Mouse (Mus musculus): ENCODE data around the gene Cplx1. TPM values are rescaled to one million over a fixed set of nuclear protein-coding genes. Genes with fewer than 3 reads are reported as not detected.

The Cplx1 gene
- polyA plus RNA-seq, 1 experiment from 2014 or later, result not detected

GRCm38 (mm10) chr5:108565381-108565780, 15.6 kb upstream of the Cplx1 start:
- Histone ChIP-seq H3K9ac (replicated peaks) (no peak overlapping the region), H3K4me3 (ENCODE audit: low read depth, low read length) (no peak overlapping the region), H3K27me3 (ENCODE audit: insufficient read depth, low read length) (no peaks in the 10 kb centered on the region), H3K4me1 (ENCODE audit: insufficient read depth) (no peaks in the 10 kb centered on the region), H3K36me3 (replicated peaks; ENCODE audit: insufficient read depth, low read length) (peaks cover 28% of the 10 kb centered on the region), H3K27ac (ENCODE audit: low read depth) (no peak overlapping the region), H3K4me2 (ENCODE audit: low read depth, low read length) (no peak overlapping the region), H3K9me3 (ENCODE audit: low read length) (no peaks in the 10 kb centered on the region)
- DNase-seq (no peak), ATAC-seq (no peak)
- WGBS (ENCODE audit: insufficient replicate concordance), result 83% methylated on average over 2 of the region's 2 CpGs
- TF ChIP-seq EP300 (IDR thresholded peaks at IDR 0.05; ENCODE audit: low read depth) (no peak), CTCF (IDR thresholded peaks at IDR 0.05; ENCODE audit: low read depth) (no peak)

DNA sequence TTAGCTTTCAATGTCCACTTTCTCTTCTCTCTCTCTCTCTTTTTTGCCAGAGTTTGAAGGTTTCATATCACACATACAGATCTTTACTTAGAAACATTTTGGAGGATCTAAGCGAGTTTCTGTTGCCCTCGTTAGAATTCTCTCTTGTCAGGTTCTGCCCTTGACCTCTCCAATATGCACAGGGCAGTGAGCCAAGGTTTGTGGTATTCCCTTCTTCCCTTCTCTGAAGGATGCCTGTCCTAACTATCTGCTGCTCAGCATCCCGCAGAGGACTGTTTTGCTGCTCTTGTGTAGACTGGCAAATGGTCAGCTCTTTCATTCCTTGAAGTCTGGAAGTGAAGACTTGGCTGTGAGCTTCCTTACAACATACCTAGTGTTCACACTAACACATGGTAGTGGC, 14.5 kb upstream of the Cplx1 start:
- ATAC-seq, result no peak
- TF ChIP-seq CTCF (IDR thresholded peaks at IDR 0.05; ENCODE audit: low read depth) (no peak), EP300 (IDR thresholded peaks at IDR 0.05; ENCODE audit: low read depth) (no peak)
- H3K9ac ChIP-seq (replicated peaks), result no peak overlapping the region
- no peak overlapping the region for H3K4me3 ChIP-seq (ENCODE audit: low read depth, low read length)
- H3K9me3 ChIP-seq (ENCODE audit: low read length), result no peaks in the 10 kb centered on the region
- DNase-seq, result no peak
- no peaks in the 10 kb centered on the region for H3K4me1 ChIP-seq (ENCODE audit: insufficient read depth)
- H3K27me3 ChIP-seq (ENCODE audit: insufficient read depth, low read length), result no peaks in the 10 kb centered on the region
- 65% methylated on average over 3 of the region's 3 CpGs for WGBS (ENCODE audit: insufficient replicate concordance)
- peaks cover 19% of the 10 kb centered on the region for H3K36me3 ChIP-seq (replicated peaks; ENCODE audit: insufficient read depth, low read length)
- H3K4me2 ChIP-seq (ENCODE audit: low read depth, low read length), result no peak overlapping the region
- no peak overlapping the region for H3K27ac ChIP-seq (ENCODE audit: low read depth)

DNA sequence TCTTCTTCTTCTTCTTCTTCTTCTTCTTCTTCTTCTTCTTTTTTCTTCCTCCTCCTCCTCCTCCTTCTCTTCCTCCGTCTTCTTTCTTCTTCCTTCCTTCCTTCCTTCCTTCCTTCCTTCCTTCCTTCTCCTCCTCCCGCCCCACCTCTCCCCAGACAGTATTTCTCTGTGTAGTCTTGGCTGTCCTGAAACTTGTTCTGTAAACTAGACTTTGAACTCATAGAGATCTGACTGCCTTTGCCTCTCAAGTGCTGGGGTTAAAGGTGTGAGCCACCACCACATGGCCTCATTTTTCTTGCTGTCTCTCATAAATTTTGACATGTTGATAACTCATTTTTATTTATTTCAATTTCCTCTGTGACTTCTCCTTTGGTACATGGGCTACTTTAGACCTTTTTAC, 12.7 kb upstream of the Cplx1 start:
- 50% methylated on average over 2 of the region's 2 CpGs for WGBS (ENCODE audit: insufficient replicate concordance)
- DNase-seq (no peak), ATAC-seq (no peak)
- Histone ChIP-seq H3K9me3 (ENCODE audit: low read length) (no peaks in the 10 kb centered on the region), H3K4me2 (ENCODE audit: low read depth, low read length) (no peak overlapping the region), H3K36me3 (replicated peaks; ENCODE audit: insufficient read depth, low read length) (0 out of 2 replicates have a peak, but pooled peaks cover 4% of the 10 kb centered on the region), H3K27ac (ENCODE audit: low read depth) (no peak overlapping the region), H3K27me3 (ENCODE audit: insufficient read depth, low read length) (no peaks in the 10 kb centered on the region), H3K4me3 (ENCODE audit: low read depth, low read length) (no peak overlapping the region), H3K9ac (replicated peaks) (no peak overlapping the region), H3K4me1 (ENCODE audit: insufficient read depth) (no peaks in the 10 kb centered on the region)
- TF ChIP-seq EP300 (IDR thresholded peaks at IDR 0.05; ENCODE audit: low read depth) (no peak), CTCF (IDR thresholded peaks at IDR 0.05; ENCODE audit: low read depth) (no peak)

DNA sequence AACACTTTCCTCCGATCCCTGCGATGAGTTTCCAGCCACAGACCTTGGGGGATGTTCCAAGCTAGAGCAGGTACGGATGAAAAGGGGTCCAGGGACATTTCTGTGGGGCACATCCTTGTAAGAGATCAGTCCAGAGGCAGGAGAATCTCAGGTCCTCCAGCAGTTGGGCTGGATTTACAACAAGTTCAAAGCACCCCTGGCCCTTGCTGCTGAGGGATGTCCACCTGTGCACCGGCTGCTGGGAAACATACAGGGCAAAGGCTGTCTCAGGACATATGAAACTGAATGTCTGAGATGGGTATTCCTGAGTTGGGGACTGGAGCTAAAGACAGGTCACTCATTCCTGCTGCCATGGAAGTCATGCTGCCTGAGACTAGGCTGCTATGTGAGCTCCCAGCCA, 7.2 kb upstream of the Cplx1 start:
- no peak overlapping the region for H3K27ac ChIP-seq (ENCODE audit: low read depth)
- ATAC-seq, result no peak
- no peak overlapping the region for H3K4me3 ChIP-seq (ENCODE audit: low read depth, low read length)
- no peak overlapping the region for H3K4me2 ChIP-seq (ENCODE audit: low read depth, low read length)
- no peaks in the 10 kb centered on the region for H3K36me3 ChIP-seq (replicated peaks; ENCODE audit: insufficient read depth, low read length)
- no peak overlapping the region for H3K9ac ChIP-seq (replicated peaks)
- H3K9me3 ChIP-seq (ENCODE audit: low read length), result no peaks in the 10 kb centered on the region
- 64% methylated on average over 4 of the region's 4 CpGs for WGBS (ENCODE audit: insufficient replicate concordance)
- TF ChIP-seq EP300 (IDR thresholded peaks at IDR 0.05; ENCODE audit: low read depth) (no peak), CTCF (IDR thresholded peaks at IDR 0.05; ENCODE audit: low read depth) (no peak)
- H3K27me3 ChIP-seq (ENCODE audit: insufficient read depth, low read length), result no peaks in the 10 kb centered on the region
- no peaks in the 10 kb centered on the region for H3K4me1 ChIP-seq (ENCODE audit: insufficient read depth)
- no peak for DNase-seq

GRCm38 (mm10) chr5:108554041-108554440, 4.2 kb upstream of the Cplx1 start:
- no peak overlapping the region for H3K27ac ChIP-seq (ENCODE audit: low read depth)
- no peak for TF ChIP-seq EP300 (IDR thresholded peaks at IDR 0.05; ENCODE audit: low read depth)
- no peak for TF ChIP-seq CTCF (IDR thresholded peaks at IDR 0.05; ENCODE audit: low read depth)
- no peak overlapping the region for H3K4me3 ChIP-seq (ENCODE audit: low read depth, low read length)
- no peaks in the 10 kb centered on the region for H3K9me3 ChIP-seq (ENCODE audit: low read length)
- H3K4me2 ChIP-seq (ENCODE audit: low read depth, low read length), result no peak overlapping the region
- H3K9ac ChIP-seq (replicated peaks), result no peak overlapping the region
- ATAC-seq, result no peak
- H3K36me3 ChIP-seq (replicated peaks; ENCODE audit: insufficient read depth, low read length), result no peaks in the 10 kb centered on the region
- 59% methylated on average over 1 of the region's 1 CpGs for WGBS (ENCODE audit: insufficient replicate concordance)
- H3K4me1 ChIP-seq (ENCODE audit: insufficient read depth), result peaks cover 4% of the 10 kb centered on the region
- no peak for DNase-seq
- peaks cover 17% of the 10 kb centered on the region for H3K27me3 ChIP-seq (ENCODE audit: insufficient read depth, low read length)

- Histone ChIP-seq H3K9ac (replicated peaks) (no peak overlapping the region), H3K9me3 (ENCODE audit: low read length) (no peaks in the 10 kb centered on the region), H3K4me2 (ENCODE audit: low read depth, low read length) (no peak overlapping the region), H3K27ac (ENCODE audit: low read depth) (no peak overlapping the region), H3K4me3 (ENCODE audit: low read depth, low read length) (no peak overlapping the region), H3K27me3 (ENCODE audit: insufficient read depth, low read length) (peaks cover 25% of the 10 kb centered on the region), H3K4me1 (ENCODE audit: insufficient read depth) (peaks cover 4% of the 10 kb centered on the region), H3K36me3 (replicated peaks; ENCODE audit: insufficient read depth, low read length) (no peaks in the 10 kb centered on the region)
- DNase-seq (no peak), ATAC-seq (no peak)
- 4% methylated on average over 16 of the region's 16 CpGs for WGBS (ENCODE audit: insufficient replicate concordance)
- TF ChIP-seq CTCF (IDR thresholded peaks at IDR 0.05; ENCODE audit: low read depth) (no peak), EP300 (IDR thresholded peaks at IDR 0.05; ENCODE audit: low read depth) (no peak)
These were observed 377 bp upstream of the Cplx1 start for GRCm38 (mm10) chr5:108550207-108550594.

GRCm38 (mm10) chr5:108549137-108549488, 711 bp downstream of the Cplx1 start:
- no peak overlapping the region for H3K9ac ChIP-seq (replicated peaks)
- H3K27me3 ChIP-seq (ENCODE audit: insufficient read depth, low read length), result peaks cover 25% of the 10 kb centered on the region
- H3K4me1 ChIP-seq (ENCODE audit: insufficient read depth), result peaks cover 4% of the 10 kb centered on the region
- H3K36me3 ChIP-seq (replicated peaks; ENCODE audit: insufficient read depth, low read length), result no peaks in the 10 kb centered on the region
- no peak overlapping the region for H3K4me3 ChIP-seq (ENCODE audit: low read depth, low read length)
- DNase-seq (no peak), ATAC-seq (no peak)
- TF ChIP-seq EP300 (IDR thresholded peaks at IDR 0.05; ENCODE audit: low read depth), result no peak
- TF ChIP-seq CTCF (IDR thresholded peaks at IDR 0.05; ENCODE audit: low read depth), result no peak
- no peak overlapping the region for H3K4me2 ChIP-seq (ENCODE audit: low read depth, low read length)
- no peak overlapping the region for H3K27ac ChIP-seq (ENCODE audit: low read depth)
- WGBS (ENCODE audit: insufficient replicate concordance), result 12% methylated on average over 7 of the region's 7 CpGs
- H3K9me3 ChIP-seq (ENCODE audit: low read length), result no peaks in the 10 kb centered on the region
